Mouse (Mus musculus) left cerebral cortex, adult 9 months (tissue): ENCODE data around the gene Prss16.

ENCODE experiments used
- DNase-seq, 2 experiments: peaks; one replicate each; pipeline ENCODE4 v3.0.0; 2022; ENCODE audit warnings: low spot score in 2 of 2

Gene Prss16

DNA sequence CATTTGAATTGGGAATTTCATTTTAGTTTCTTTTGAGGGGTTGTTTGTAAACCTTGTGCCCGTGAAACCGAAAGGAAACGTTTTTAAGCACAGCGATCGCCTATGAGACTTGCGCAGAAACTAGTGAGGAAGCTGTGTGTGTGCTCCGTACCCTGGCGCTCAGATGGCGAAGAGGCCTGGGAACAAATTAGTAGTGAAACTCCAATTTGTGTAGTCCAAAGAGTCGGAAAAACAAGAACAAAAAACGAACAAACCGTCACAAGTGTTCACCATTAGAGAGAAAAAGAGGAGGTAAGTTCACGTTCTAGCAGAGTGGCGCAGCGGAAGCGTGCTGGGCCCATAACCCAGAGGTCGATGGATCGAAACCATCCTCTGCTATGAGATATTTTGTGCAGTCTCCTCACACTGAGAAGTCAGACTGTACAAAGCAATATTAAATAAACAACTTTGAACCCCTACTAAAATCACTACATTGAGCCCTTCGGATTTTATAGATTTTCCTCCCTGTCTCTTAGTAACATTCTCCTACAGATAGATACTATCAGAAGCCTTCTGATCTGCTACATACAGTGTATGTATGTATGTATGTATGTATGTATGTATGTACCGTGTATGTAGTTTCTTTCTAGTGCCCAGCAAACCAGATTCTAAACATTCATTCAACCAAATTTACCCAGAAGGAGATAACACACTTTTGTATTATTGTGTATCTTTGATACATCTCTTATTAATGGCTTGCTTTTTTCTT, 34.6 kb downstream of the Prss16 start:
- peak; percentile 8 to 76 for DNase-seq

- peak; percentile 57 to 90 for DNase-seq
Measured at GRCm38 (mm10) chr13:21974221-21974725, 35.3 kb downstream of the Prss16 start.

DNA sequence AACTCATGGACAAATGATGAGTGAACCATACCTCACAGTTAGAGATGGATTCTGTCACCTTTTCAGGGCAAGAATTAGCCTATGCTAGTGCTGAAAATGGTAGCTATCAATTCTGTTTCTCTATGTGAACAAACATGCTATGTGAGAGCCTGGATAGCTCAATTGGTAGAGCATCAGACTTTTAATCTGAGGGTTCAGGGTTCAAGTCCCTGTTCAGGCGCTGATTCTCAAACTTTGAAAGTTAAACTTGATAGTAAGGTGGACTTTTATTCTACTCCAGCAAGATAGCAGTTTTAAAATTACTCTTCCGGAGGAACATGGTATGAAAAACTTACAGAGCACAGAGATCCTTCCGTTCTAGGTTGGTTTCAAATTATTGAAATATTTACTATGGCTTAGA, 37.9 kb downstream of the Prss16 start:
- no peak for DNase-seq

DNA sequence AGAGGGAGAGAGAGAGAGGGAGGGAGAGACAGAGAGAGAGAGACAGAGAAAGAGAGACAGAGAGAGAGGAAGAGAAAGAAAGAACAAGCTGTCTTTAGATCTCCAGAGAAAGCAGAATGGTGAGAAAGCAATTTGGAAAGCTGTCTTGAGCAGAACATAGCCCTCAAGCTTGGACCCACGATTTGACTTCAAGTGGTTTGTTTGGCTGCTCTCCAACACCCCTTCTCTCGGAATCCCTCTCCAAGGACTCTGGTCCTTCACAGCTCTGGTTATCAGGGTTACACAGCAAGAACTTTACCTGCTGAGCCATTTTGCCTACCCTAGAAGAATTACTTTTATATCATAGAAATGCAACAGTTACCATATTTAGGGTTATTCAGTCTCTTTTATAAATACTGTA, 39.7 kb downstream of the Prss16 start:
- no peak for DNase-seq

- DNase-seq, result no peak
Measured at GRCm38 (mm10) chr13:21969269-21969668, 40.3 kb downstream of the Prss16 start.
